Mouse (Mus musculus) thymus, postnatal 10 days (tissue): ENCODE measurements around the gene Scarf2.

Experiments
- DNase-seq, 2 experiments: peaks; one replicate each; pipeline ENCODE4 v3.0.0; 2021; ENCODE audit warnings: low spot score in 2 of 2

Gene Scarf2

DNA sequence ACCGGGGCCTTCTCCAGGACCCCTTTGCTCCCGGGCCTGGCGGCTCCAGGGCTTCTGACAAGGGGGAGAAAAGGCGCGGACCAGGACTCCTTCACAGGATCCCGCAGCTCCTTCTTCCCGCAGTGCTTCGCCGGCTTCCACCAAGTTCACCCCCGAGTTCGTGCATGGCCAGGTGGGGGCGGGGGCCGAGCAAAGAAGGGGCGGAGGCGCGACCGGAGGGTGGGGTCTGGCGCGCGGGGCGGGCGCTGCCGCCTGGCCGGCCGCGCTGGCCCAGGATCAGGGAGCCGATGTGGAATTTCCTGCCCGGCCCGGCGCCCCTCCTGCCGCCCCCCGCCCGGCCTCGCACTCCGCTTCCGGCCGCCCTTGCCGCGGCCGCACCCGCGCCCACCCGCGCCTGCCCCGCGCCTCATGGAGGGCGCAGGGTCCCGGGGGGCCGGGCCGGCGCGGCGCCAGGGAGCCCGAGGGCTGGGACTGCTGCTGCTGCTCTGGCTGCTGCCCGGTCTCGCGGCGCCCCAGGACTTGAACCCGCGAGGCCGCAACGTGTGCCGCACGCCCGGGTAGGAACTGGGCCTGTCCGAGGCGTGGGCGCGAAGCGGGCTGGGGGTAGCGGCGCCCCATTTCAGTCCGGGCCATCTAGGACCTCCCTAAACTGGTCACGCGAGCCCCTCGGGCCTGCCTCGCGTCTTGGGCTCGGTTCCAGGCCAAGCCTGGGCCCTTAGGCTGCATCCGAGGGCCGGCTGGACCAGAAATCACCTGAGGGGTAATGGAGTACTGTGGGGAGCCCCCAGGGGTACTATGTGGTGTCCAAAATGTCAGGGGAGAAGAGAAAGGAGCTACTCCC is at the start of gene Scarf2:
Gene Scarf2 (plus strand): TSS at position 312 of the 841 bp plus-strand sequence.
- DNase-seq: no peak

DNA sequence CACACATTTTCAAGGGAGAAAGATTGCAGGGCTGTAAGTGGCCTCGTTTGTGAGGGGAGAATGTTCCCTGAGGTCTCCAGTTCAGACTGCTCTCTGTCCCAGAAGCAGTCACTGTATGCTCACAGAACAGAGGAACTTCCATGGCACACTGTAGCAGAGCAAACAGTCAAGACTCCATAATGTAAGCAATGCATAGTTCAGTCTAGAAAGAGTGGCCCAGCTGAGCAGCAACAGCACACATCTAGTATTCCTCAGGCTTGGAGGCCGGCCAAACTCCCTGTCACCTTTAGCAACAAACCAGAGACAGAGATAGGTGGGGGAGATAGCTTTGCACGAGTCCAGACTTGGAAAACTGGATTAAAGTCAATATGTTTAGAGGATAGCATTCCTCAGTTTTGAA is 44.1 kb upstream of the Scarf2 start:
- no peak for DNase-seq

DNA sequence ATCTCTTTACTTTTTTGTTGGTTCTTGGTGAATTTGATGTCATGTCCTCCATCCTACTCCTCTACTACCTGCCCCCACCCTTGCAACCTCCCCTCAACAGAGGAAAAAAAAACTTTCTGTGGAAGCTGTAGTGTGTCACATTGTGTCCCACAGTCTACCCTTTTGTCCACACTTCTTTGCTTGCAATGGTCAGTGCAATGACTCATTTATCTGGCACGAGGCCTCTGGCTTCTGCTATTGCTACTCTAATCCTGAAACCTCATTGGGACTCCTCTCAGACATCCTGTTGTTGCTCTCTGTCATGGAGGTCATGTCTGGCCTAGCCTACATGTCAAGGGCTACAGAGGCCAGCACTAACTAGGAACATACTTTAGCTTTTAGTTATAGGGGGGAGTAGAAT is 43.4 kb upstream of the Scarf2 start:
- no peak for DNase-seq

DNA sequence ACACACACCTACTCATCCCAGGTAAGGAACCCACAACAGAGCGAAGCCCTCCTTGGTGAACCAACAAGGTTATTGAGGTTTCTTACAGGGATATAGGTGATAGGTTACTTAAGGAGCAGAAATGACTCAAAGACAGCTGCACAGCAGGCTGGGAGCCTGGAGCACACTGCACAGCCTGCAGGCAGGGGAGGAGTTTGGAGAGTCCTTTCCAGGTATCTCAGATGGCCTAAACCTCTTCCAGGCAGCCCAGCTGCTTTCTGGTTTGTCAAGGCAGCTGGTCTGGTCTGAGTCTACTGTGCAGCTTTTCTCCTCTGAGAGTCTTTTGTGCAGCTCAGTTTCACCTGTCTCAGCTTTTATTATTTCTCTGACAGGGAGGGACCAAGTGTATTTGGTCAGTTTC is 39.3 kb upstream of the Scarf2 start:
- DNase-seq: no peak

DNA sequence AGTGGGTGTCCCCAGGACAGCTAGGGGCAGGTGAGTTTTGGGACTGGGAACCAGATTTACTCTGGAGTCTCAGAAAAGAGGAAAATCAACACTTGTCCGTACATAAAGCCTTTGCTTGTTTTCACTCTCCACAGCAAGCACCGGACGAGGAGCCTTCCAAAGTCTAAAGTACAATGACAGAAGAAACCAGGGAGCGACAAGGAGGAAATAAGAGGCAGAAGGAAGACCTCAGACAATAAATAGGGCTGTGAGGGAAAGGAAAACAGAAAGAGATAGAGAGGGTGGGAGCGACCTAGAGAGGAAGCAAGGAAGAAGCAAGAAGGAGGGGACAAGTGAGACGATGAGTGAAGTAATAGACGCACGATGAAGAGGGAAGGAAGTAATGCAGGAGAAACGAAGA is 38.2 kb upstream of the Scarf2 start:
- no peak for DNase-seq

- peak; percentile 89 to 95 for DNase-seq
Observed at GRCm38 (mm10) chr16:17759344-17759773, 37.7 kb upstream of the Scarf2 start, which contains the start of gene Klhl22. Gene Klhl22, plus strand, starts transcription at chr16:17759618.

DNA sequence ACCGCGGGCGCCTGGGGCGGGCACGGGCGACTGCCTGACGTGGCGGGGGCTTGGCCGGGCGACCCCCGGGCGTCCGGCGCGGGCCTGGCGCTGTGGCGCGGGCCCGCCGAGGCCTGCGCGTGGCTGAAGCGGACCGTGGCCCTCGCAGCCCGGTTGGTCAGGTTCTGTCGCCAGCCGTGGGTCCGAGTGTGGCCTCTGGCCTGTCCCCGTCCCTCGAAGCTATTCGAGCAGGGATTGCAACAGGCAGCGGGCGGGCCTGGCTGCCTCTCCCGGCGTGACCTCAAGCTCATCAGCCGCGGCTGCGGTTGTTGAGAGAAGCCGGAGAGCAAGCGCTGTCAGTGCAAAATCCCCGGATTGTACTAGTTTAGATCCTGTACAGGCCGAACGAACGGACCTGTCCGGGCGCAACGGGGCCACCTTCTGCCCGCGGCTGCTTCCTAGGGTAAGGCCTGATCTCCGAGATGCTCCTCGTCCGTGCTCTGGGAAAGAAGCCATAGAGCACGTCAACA is 37.2 kb upstream of the Scarf2 start:
- DNase-seq: peak; percentile 17 to 24

- DNase-seq: peak; percentile 14 to 30
Observed at GRCm38 (mm10) chr16:17760657-17761056, 36.4 kb upstream of the Scarf2 start.

- DNase-seq: no peak
Observed at GRCm38 (mm10) chr16:17761074-17761473, 36.0 kb upstream of the Scarf2 start.

- DNase-seq: no peak
Observed at GRCm38 (mm10) chr16:17764108-17764511, 33.0 kb upstream of the Scarf2 start.

- DNase-seq: no peak
Observed at GRCm38 (mm10) chr16:17768834-17769233, 28.2 kb upstream of the Scarf2 start.

DNA sequence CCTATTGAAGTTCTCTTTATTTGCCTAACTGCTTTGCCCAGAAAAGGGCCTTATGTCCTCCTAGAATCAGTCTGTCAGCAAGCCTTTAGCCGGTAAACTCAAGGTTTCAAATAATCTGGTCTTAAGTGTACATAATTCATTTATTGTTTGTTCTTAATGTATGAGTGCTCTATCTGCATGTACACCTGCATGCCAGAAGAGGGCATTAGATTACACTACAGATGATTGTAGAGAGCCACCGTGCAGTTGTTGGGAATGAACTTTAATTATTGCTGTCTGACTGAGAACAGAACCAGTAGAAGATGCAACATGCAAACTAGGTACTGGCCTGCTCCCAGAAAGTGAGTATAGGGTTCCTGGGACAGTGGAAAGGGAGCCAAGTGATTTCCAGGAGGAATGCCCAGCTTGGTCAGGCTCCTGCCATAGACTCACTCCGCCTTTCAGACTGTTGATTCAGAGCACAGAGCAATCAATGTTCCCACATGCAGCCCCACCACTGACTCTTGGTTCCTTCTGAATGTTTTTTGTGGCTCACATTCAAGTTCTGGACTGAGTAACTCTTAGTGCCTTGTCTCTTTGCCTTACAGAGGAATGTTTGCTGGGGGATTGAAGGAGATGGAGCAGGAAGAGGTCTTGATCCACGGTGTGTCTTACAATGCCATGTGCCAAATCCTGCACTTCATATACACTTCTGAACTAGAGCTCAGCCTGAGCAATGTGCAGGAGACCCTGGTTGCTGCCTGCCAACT is 25.8 kb upstream of the Scarf2 start:
- DNase-seq: no peak

DNA sequence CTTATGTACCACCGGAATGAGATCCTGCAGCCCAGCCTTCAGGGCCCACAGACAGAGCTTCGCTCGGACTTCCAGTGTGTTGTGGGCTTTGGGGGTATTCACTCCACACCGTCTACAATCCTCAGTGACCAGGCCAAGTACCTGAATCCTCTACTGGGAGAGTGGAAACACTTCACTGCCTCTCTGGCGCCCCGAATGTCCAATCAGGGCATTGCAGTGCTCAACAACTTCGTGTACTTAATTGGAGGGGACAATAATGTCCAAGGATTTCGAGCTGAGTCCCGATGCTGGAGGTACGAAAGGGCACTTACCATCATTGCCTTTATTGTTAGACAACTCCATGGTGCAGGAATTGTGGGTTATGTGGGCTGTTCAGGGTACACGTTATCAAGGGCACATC is 20.3 kb upstream of the Scarf2 start:
- peak in 1 of 2 experiments; percentile 28 for DNase-seq

DNA sequence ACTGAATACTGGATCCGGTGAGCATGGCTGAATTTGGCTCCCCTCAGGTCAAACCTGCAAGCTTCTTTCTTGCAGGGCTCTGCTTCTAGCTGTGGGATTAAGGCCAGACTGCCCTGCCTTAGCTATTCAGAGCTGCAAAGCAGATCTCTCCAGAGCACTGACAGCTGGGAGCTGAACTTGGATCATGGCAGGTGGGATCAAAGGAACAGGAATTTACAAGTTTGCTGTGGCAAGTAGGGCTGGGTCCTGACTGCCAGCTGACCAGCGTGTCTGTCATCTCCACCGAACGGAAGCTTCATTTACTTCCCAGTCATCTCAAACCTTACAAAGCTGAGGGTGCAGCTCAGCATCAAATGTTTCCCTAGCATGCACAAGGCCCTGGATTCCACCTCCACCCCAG is 18.9 kb upstream of the Scarf2 start:
- DNase-seq: no peak

DNA sequence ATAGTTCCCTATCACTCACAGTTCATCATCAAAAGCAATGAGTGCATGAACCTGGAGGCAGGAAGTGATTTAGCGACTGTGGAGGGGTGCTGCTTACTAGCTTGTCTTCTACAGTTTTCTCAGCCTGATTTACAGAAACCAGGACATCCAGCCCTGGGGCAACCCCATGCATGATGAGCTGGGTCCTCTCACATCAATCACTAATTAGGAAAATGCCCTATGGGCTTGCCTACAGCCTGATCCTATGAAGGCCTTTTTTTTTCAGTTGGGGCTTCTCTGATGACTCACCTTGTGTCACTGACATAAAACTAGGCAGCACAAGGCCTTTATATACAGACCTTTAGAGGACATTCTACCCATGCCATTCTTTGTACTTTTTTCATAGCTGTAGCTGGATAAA is 17.4 kb upstream of the Scarf2 start:
- DNase-seq: no peak

GRCm38 (mm10) chr16:17785337-17785736 is 11.7 kb upstream of the Scarf2 start:
- DNase-seq: no peak

- no peak for DNase-seq
Observed at GRCm38 (mm10) chr16:17792728-17793127, 4.4 kb upstream of the Scarf2 start.

GRCm38 (mm10) chr16:17794047-17794446 is 3.0 kb upstream of the Scarf2 start:
- no peak for DNase-seq

DNA sequence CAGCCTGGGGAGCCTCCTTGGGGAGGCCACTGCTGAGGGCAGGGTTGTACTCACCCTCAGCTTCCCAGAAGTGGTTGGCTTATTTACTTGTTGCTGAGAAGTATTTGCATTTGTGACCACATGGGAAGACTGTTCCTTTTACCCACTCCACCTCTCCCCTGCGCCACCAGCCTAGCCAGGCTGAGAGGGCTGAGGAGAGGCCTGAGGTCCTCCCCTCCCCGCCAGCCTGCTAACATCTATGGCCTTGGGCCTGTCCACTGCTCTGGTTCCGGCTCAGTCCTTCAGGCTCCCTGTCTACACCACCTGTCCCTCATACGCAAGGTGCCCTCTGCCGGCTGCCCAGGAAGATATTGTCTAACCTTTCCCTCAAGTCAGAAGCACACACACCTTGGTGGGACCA is 1.4 kb upstream of the Scarf2 start:
- no peak for DNase-seq

DNA sequence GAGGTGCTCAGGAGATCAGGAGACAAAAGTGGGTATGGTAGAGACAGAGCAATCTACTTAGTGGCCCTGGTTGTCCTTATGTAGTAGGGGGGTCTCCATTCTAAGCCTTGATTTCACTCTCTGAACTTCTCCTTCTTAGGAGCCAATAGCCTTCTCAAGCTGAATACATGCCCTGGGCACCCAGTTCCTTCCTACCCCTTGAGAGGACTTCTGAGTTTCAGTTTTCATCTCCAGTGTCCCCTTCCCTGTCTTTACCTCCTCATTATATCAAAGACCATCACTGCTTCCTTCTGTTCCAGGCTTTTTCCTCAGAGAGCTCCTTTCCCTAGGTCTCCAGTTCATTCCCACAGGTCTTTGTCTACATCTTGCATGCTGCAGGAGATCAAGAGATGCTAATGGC is 563 bp upstream of the Scarf2 start:
- no peak for DNase-seq

DNA sequence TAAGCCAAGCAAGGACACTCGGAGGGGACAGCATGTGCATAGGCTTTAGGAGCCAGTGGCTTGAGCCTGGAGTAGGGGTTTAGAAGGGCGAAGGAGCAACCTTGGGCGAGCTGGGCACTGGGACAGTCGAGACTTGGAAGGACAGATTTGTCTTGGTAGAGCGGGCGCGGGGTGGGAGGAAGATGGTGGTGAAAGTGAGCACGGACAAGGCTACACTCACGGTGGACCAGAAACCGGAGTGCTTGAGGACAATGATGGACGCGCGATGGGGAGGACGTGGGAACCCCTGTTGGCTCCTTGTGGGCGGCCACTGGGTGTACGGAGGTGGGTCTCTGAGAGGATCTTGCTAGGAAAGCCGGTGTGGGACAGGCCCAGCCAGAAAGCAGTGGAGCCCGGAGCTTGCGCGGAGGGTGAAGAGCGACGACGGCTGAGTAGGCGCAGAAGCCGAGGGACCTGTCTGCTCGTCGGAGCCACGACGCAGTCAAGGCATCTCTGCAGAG is 780 bp downstream of the Scarf2 start:
- no peak for DNase-seq

DNA sequence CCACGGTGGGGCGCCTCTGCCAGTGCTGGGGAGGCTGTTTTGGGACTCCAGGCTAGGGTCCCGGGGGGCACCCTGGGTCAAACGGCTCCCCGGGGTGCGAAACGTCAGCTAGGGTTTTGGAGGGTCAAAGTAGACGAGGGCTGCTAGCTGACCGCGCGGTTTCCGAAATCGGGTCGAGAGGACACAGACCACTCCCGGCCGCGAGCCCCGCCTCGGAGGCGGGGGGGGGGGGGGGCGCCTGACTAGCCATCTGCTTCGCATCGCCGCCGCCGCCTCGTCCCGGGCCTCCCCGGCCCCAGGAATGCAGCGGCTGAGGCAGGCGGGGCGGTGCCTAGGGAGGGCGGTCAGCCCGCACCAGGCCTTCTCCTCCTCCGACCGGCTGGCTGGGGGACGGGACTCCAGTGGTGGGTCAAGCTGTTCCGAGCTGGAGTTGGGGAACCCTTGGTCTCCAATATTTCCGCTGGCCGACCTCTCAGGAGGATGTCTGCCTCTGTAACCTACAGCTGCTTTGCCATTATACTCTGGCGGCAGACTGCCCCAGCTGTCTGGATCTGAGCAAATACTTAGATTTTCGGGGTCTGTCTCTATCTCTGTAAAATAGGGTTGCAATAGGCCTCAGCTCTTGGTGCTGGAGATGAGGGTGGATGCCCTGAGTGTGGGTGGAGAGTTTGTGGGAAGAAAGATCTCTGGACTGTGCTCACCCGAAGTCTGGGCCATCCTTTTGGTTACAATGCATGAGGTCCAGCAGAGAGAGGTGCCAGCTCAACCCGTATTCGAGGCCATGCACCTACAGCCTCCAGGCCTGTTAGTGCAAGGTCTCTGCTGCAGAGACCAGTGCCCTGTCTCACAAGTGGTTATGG is 1.5 kb downstream of the Scarf2 start:
- no peak for DNase-seq
